Mouse (Mus musculus) limb, embryonic 15.5 days (tissue): ENCODE measurements at regions not wholly inside any gene's neighbourhood (a gene's known extent, or its start where the extent isn't known, plus 50 kb on each side); places are given as distances from the start of the nearest gene placed in this dataset.

Experiments
- ATAC-seq: fragments of 200-750 bp; cut with Nextera tagmentation; 2 replicates; pipeline ENCODE4 v1.8.0; 2017; ENCODE audit warnings: low read depth, moderate TSS enrichment; ENCODE audit not compliant: insufficient number of reproducible peaks, low FRiP score, low TSS enrichment
- H3K27ac ChIP-seq: fragments of 300-500 bp; sonication (generic); 2 replicates; pipeline ENCODE4 v1.5.1; 2015; ENCODE audit warnings: moderate library complexity, mild to moderate bottlenecking, inconsistent platforms
- H3K27me3 ChIP-seq: fragments of 300-500 bp; sonication (generic); 2 replicates; pipeline ENCODE4 v1.6.1; 2015; ENCODE audit warnings: inconsistent platforms
- H3K36me3 ChIP-seq: fragments of 300-500 bp; sonication (generic); 2 replicates; pipeline ENCODE4 v1.6.1; 2015; ENCODE audit warnings: inconsistent platforms
- H3K4me1 ChIP-seq: fragments of 300-500 bp; sonication (generic); 2 replicates; pipeline ENCODE4 v1.6.1; 2015; ENCODE audit warnings: inconsistent platforms
- H3K4me2 ChIP-seq: fragments of 300-500 bp; sonication (generic); 2 replicates; pipeline ENCODE4 v1.6.1; 2015; ENCODE audit warnings: mild to moderate bottlenecking, inconsistent platforms
- H3K4me3 ChIP-seq: fragments of 300-500 bp; sonication (generic); 2 replicates; pipeline ENCODE4 v1.5.1; 2015; ENCODE audit warnings: mild to moderate bottlenecking, inconsistent platforms
- H3K9ac ChIP-seq: fragments of 300-500 bp; sonication (generic); 2 replicates; pipeline ENCODE4 v1.6.1; 2015; ENCODE audit warnings: inconsistent platforms
- H3K9me3 ChIP-seq: fragments of 300-500 bp; sonication (generic); 2 replicates; pipeline ENCODE4 v1.6.1; 2016; ENCODE audit warnings: inconsistent platforms
- WGBS: fragments of 180-500 bp; shearing (Covaris S2); methylation state at CpG from one replicate; pipeline ENCODE4 v1.1.7; 2015; 5-methylcytosine and 5-hydroxymethylcytosine counted together

GRCm38 (mm10) chr4:98282275-98282674 is 100.8 kb downstream of the Tm2d1 start:
- Histone ChIP-seq H3K4me1 (no peaks in the 10 kb centered on the region), H3K27ac (no peak overlapping the region), H3K27me3 (no peaks in the 10 kb centered on the region), H3K36me3 (no peaks in the 10 kb centered on the region), H3K9ac (no peak overlapping the region), H3K9me3 (no peaks in the 10 kb centered on the region), H3K4me3 (no peak overlapping the region), H3K4me2 (no peak overlapping the region)
- no peak for ATAC-seq
- 61% methylated on average over 2 of the region's 2 CpGs for WGBS

GRCm38 (mm10) chr4:98258336-98258735 is 124.8 kb downstream of the Tm2d1 start:
- WGBS: 87% methylated on average over 7 of the region's 7 CpGs
- Histone ChIP-seq H3K4me2 (no peak overlapping the region), H3K27ac (no peak overlapping the region), H3K36me3 (no peaks in the 10 kb centered on the region), H3K27me3 (no peaks in the 10 kb centered on the region), H3K4me3 (no peak overlapping the region), H3K4me1 (no peaks in the 10 kb centered on the region), H3K9me3 (no peaks in the 10 kb centered on the region), H3K9ac (no peak overlapping the region)
- no peak for ATAC-seq

GRCm38 (mm10) chr4:98257711-98258110 is 125.4 kb downstream of the Tm2d1 start:
- H3K4me3 ChIP-seq: no peak overlapping the region
- no peak overlapping the region for H3K4me2 ChIP-seq
- H3K36me3 ChIP-seq: no peaks in the 10 kb centered on the region
- 92% methylated on average over 9 of the region's 9 CpGs for WGBS
- no peaks in the 10 kb centered on the region for H3K9me3 ChIP-seq
- no peak for ATAC-seq
- no peaks in the 10 kb centered on the region for H3K27me3 ChIP-seq
- H3K4me1 ChIP-seq: no peaks in the 10 kb centered on the region
- H3K9ac ChIP-seq: no peak overlapping the region
- H3K27ac ChIP-seq: no peak overlapping the region

- 60% methylated on average over 18 of the region's 18 CpGs for whole genome bisulfite sequencing
- no peak for ATAC-seq
- no peaks in the 10 kb centered on the region for H3K36me3 ChIP-seq
- H3K9me3 ChIP-seq: no peaks in the 10 kb centered on the region
- no peak overlapping the region for H3K4me2 ChIP-seq
- no peaks in the 10 kb centered on the region for H3K27me3 ChIP-seq
- no peaks in the 10 kb centered on the region for H3K4me1 ChIP-seq
- H3K27ac ChIP-seq: no peak overlapping the region
- H3K9ac ChIP-seq: no peak overlapping the region
- H3K4me3 ChIP-seq: no peak overlapping the region
These were observed 128.0 kb downstream of the Tm2d1 start for GRCm38 (mm10) chr4:98254856-98255853.

- peaks cover 14% of the 10 kb centered on the region for H3K4me1 ChIP-seq
- no peaks in the 10 kb centered on the region for H3K9me3 ChIP-seq
- H3K27ac ChIP-seq: peak overlapping the region; percentile 80
- H3K36me3 ChIP-seq: no peaks in the 10 kb centered on the region
- H3K4me2 ChIP-seq: peak overlapping the region; percentile 39
- peak; percentile 67; the same call in 1 of the 2 replicates for ATAC-seq
- no peak overlapping the region for H3K9ac ChIP-seq
- H3K27me3 ChIP-seq: no peaks in the 10 kb centered on the region
- H3K4me3 ChIP-seq: peak overlapping the region; percentile 23
- WGBS: 3% methylated on average over 15 of the region's 16 CpGs
These were observed 138.9 kb downstream of the Tm2d1 start for GRCm38 (mm10) chr4:98243941-98244929.

GRCm38 (mm10) chr4:98243502-98243901 is 139.6 kb downstream of the Tm2d1 start:
- ATAC-seq: no peak
- peaks cover 14% of the 10 kb centered on the region for H3K4me1 ChIP-seq
- H3K4me3 ChIP-seq: no peak overlapping the region
- peak overlapping the region; percentile 4; the same call in 1 of the 2 replicates for H3K4me2 ChIP-seq
- H3K27me3 ChIP-seq: no peaks in the 10 kb centered on the region
- H3K27ac ChIP-seq: peak overlapping the region; percentile 78
- 7% methylated on average over 6 of the region's 6 CpGs for WGBS
- no peaks in the 10 kb centered on the region for H3K9me3 ChIP-seq
- H3K36me3 ChIP-seq: no peaks in the 10 kb centered on the region
- H3K9ac ChIP-seq: no peak overlapping the region

- ATAC-seq: no peak
- H3K4me1 ChIP-seq: peaks cover 14% of the 10 kb centered on the region
- no peaks in the 10 kb centered on the region for H3K27me3 ChIP-seq
- H3K9me3 ChIP-seq: no peaks in the 10 kb centered on the region
- no peak overlapping the region for H3K4me2 ChIP-seq
- no peaks in the 10 kb centered on the region for H3K36me3 ChIP-seq
- WGBS: 92% methylated on average over 2 of the region's 2 CpGs
- H3K4me3 ChIP-seq: no peak overlapping the region
- no peak overlapping the region for H3K27ac ChIP-seq
- H3K9ac ChIP-seq: no peak overlapping the region
These were observed 141.2 kb downstream of the Tm2d1 start for GRCm38 (mm10) chr4:98241921-98242320.

- Histone ChIP-seq H3K36me3 (no peaks in the 10 kb centered on the region), H3K9ac (no peak overlapping the region), H3K27ac (no peak overlapping the region), H3K9me3 (no peaks in the 10 kb centered on the region), H3K4me2 (no peak overlapping the region), H3K27me3 (no peaks in the 10 kb centered on the region), H3K4me3 (no peak overlapping the region), H3K4me1 (peaks cover 14% of the 10 kb centered on the region)
- no peak for ATAC-seq
These were observed 142.8 kb downstream of the Tm2d1 start for GRCm38 (mm10) chr4:98240289-98240688.

- Histone ChIP-seq H3K9ac (no peak overlapping the region), H3K4me2 (no peak overlapping the region), H3K9me3 (no peaks in the 10 kb centered on the region), H3K4me1 (peaks cover 3% of the 10 kb centered on the region; the same call in 1 of the 2 replicates), H3K4me3 (no peak overlapping the region), H3K36me3 (no peaks in the 10 kb centered on the region), H3K27me3 (no peaks in the 10 kb centered on the region), H3K27ac (no peak overlapping the region)
- ATAC-seq: no peak
- 59% methylated on average over 4 of the region's 4 CpGs for WGBS
These were observed 145.0 kb downstream of the Tm2d1 start for GRCm38 (mm10) chr4:98238075-98238474.

- no peak for ATAC-seq
- Histone ChIP-seq H3K27ac (no peak overlapping the region), H3K9me3 (no peaks in the 10 kb centered on the region), H3K4me3 (no peak overlapping the region), H3K27me3 (no peaks in the 10 kb centered on the region), H3K36me3 (no peaks in the 10 kb centered on the region), H3K9ac (no peak overlapping the region), H3K4me2 (no peak overlapping the region), H3K4me1 (no peaks in the 10 kb centered on the region; the same call in 1 of the 2 replicates)
- whole genome bisulfite sequencing: 45% methylated on average over 9 of the region's 9 CpGs
These were observed 145.6 kb downstream of the Tm2d1 start for GRCm38 (mm10) chr4:98237475-98237874.

GRCm38 (mm10) chr4:98236006-98236783 is 146.9 kb downstream of the Tm2d1 start:
- ATAC-seq: no peak
- H3K4me2 ChIP-seq: no peak overlapping the region

More at GRCm38 (mm10) chr4:98236006-98236783, 146.9 kb downstream of the Tm2d1 start:
- Histone ChIP-seq H3K9me3 (no peaks in the 10 kb centered on the region), H3K27me3 (no peaks in the 10 kb centered on the region), H3K4me3 (no peak overlapping the region), H3K4me1 (no peaks in the 10 kb centered on the region; the same call in 1 of the 2 replicates), H3K36me3 (no peaks in the 10 kb centered on the region), H3K9ac (no peak overlapping the region), H3K27ac (no peak overlapping the region)
- WGBS: 68% methylated on average over 12 of the region's 12 CpGs
